Mouse (Mus musculus) WW6 (cell line): ENCODE measurements around the gene Gfy.

Experiments used
- DNase-seq: peaks from one replicate; pipeline ENCODE4 v3.0.0-alpha.2; 2013; ENCODE audit warnings: low read depth, low spot score

Gfy gene

GRCm38 (mm10) chr7:45127700-45128224 lies 51.6 kb downstream of the Gfy start:
- no peak for DNase-seq

GRCm38 (mm10) chr7:45126844-45127699 lies 52.3 kb downstream of the Gfy start:
- no peak for DNase-seq
